Mouse (Mus musculus) testis, postnatal 10 days (tissue): ENCODE data around the gene Fars2.
"Not testable (repeated sequence)": the region's sequence is repeated elsewhere in the genome, so short reads cannot be mapped to it uniquely, and the experiment has no call there.

Experiments
- DNase-seq: peaks from one replicate; pipeline ENCODE4 v3.0.0; 2021; ENCODE audit warnings: low spot score

Gene Fars2

GRCm38 (mm10) chr13:36367712-36368491, 250.7 kb downstream of the Fars2 start:
- DNase-seq, result no peak

GRCm38 (mm10) chr13:36368799-36369198, 251.6 kb downstream of the Fars2 start:
- DNase-seq, result no peak

DNA sequence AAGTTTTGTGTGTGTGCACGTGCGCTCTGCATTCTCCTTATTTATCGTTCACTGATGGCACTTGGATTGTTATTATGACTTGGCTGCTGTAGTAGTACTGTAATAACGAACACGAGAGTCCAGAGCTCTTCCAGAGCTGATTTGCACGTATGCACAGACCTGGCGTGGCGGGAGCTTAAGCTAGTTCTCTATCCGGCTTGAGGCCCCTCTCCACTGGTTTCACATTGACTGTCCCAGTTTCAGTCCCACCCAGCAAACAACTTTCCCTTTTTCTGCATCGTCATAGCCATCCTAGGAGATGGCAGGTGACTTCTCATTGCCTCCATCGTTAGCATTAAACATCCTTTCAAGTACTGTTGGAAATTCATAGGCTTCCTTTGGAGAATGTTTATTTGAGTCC, 252.2 kb downstream of the Fars2 start:
- no peak for DNase-seq

GRCm38 (mm10) chr13:36383236-36383635, 266.0 kb downstream of the Fars2 start:
- DNase-seq, result no peak

DNA sequence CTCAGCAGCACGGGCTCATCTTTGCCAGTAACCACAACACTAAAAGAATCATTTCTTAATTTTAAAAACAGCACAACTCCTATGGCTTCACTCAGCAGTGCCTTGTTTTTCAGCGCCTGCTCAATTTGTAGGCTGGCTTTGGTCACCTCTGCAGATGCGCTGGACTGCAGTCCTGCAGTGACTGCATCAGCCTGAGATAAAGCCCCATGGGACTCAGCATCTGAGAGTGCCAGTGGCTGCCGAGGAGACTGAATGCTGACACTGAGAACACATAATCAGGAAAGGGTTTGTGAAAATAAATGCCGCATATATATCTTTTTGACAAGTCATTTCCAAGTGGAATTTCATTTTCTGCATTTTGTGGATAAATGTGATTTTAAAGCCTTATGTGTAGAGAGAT, 268.9 kb downstream of the Fars2 start:
- no peak for DNase-seq

DNA sequence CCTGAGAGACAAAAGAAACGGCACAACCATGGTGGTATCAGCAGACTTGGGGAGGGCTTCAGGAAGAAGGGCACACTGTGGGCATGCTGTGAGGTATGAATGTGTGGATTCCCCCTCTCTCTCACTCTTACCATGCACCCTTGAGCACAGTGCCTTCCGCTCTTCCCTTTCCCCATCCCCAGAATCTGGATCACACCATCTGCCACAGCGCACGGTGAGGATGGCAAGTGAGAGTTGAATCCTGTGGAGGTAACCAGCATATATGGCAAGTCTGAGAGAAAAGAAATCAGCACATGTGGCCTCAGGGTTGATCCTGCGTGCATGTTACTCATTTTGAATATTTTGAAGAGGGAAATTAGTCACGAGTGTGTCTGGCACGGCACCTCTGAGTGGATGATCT, 274.7 kb downstream of the Fars2 start:
- no peak for DNase-seq

GRCm38 (mm10) chr13:36392666-36393065, 275.5 kb downstream of the Fars2 start:
- DNase-seq, result no peak

- no peak for DNase-seq
Observed at GRCm38 (mm10) chr13:36401011-36401410, 283.8 kb downstream of the Fars2 start.

- no peak for DNase-seq
Observed at GRCm38 (mm10) chr13:36413276-36413675, 296.1 kb downstream of the Fars2 start.

- no peak for DNase-seq
Observed at GRCm38 (mm10) chr13:36415176-36415575, 298.0 kb downstream of the Fars2 start.

- no peak for DNase-seq
Observed at GRCm38 (mm10) chr13:36416546-36416945, 299.3 kb downstream of the Fars2 start.

- no peak for DNase-seq
Observed at GRCm38 (mm10) chr13:36419357-36419756, 302.1 kb downstream of the Fars2 start.

- no peak for DNase-seq
Observed at GRCm38 (mm10) chr13:36422446-36422845, 305.2 kb downstream of the Fars2 start.

GRCm38 (mm10) chr13:36425824-36426705, 308.9 kb downstream of the Fars2 start:
- not testable (repeated sequence) for DNase-seq

DNA sequence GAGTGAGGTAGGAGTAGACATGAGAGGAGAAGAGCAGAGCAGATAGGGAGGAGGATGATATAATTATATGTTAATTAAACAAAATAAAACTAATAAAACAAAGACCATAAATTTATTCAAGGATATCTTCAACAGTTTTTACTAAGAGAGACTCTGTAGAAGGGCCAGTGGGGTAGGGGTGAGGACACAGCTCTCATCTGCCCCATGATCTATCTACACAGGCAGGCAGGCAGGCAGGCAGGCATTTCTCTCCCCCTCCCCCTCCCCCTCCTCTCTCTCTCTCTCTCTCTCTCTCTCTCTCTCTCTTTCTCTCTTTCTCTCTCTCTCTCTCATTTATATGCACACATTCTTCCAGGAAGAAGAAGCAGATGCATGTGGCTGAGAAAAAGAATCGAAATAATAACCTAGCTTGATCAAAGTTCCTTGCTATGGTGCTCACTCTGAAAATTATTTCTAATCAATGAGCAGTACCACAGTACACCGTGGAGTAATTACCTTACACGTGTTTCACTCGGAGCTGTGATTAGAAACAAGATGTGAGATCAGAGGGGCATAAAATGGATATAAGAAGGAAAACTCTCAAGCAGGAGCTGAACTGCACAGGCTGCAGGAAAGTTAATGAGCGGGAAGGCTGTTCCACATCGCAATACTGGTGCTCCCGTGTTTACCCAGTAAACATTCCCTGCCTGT, 312.4 kb downstream of the Fars2 start:
- no peak for DNase-seq

DNA sequence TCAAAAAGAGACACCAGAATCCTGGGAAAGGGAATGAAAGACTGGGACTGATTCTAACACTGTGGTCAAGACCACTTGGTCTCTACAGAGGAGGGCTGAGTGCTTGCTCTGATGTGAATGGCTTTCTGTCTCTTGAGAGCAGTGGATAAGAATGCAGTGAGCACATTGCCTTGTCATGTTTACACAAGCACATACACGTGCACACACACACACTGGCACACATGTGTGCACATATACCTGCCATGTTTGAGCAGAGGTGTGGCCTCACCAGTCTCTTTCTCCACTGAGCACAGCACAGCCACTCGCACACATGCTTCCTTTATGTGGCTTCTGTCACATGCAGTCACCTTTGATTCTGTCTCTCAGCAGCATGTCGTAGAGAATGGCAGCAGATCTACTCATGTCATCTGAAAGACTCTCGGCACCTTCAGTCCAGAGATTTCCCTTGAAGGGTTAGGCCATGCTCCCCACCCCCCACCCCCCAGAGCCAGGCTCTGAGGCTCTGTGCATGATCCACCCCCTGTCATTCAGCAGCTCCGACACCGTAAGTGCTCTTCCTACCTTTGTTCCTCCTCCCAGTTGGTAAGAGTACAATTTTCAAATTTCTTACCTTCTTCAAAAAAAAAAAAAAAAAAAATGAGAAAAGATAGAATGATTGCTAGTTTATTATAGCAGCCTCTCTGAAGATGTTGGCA, 313.4 kb downstream of the Fars2 start:
- no peak for DNase-seq

GRCm38 (mm10) chr13:36431974-36432518, 314.8 kb downstream of the Fars2 start:
- DNase-seq, result no peak

GRCm38 (mm10) chr13:36444748-36445423, 327.7 kb downstream of the Fars2 start:
- no peak for DNase-seq

- DNase-seq, result no peak
Observed at GRCm38 (mm10) chr13:36447947-36448346, 330.7 kb downstream of the Fars2 start.

DNA sequence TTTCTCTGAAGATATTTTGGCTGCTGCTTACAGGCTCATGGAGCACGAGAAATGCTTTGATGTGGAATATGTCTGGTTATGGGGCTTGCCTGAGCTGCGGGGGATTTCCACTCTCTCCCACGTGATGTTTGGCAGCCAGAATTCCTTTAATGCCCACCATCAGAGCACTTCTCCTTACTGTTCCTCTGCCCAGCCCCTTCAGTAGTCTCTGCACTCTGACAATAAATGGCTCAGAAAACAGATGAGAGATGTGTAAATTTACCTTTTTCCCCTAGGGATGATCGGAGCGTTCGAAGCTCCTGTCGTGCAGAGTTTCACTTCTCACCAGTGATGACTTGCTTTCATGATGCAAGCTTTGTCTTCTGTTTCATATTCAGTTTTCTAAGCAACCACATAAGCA, 331.4 kb downstream of the Fars2 start:
- DNase-seq, result no peak

- DNase-seq, result no peak
Observed at GRCm38 (mm10) chr13:36451437-36451836, 334.2 kb downstream of the Fars2 start.
